Mouse (Mus musculus) ES-E14 (cell line): ENCODE results near the gene Nwd1. TPM values are rescaled to one million over a fixed set of nuclear protein-coding genes. Genes with fewer than 3 reads are reported as not detected.
A peak's percentile ranks its signal among the peaks of the same experiment; 100 is the strongest.

Experiments
- DNase-seq: peaks from one replicate; pipeline ENCODE4 v3.0.0-alpha.2; 2013; ENCODE audit warnings: low read depth, low spot score
- H3K27ac ChIP-seq: 2 replicates; pipeline ENCODE4 v1.5.1; 2012; ENCODE audit warnings: low read depth, mild to moderate bottlenecking, low read length, moderate library complexity, mixed read lengths; ENCODE audit not compliant: poor library complexity, insufficient read depth, severe bottlenecking
- H3K36me3 ChIP-seq: 2 replicates; pipeline ENCODE4 v1.6.1; 2012; ENCODE audit warnings: mild to moderate bottlenecking, low read length, moderate library complexity, mixed read lengths; ENCODE audit not compliant: control insufficient read depth, poor library complexity, insufficient read depth, severe bottlenecking
- H3K4me1 ChIP-seq, 2 experiments: fragments of 150-350 bp in 1 of 2; sonication (generic) in 1 of 2; 2 replicates each; pipeline ENCODE4 v1.6.1; 2012; ENCODE audit warnings: low read length in 2 of 2, mild to moderate bottlenecking in 1 of 2, mixed read lengths in 1 of 2; ENCODE audit not compliant: control insufficient read depth in 2 of 2, insufficient read depth in 2 of 2, poor library complexity in 1 of 2
- H3K4me3 ChIP-seq, 2 experiments: fragments of 150-350 bp in 1 of 2; sonication (generic) in 1 of 2; 2 replicates each; pipeline ENCODE4 v1.5.1; 2012; ENCODE audit warnings: low read length in 2 of 2, low read depth in 1 of 2, mild to moderate bottlenecking in 1 of 2, mixed read lengths in 1 of 2; ENCODE audit not compliant: insufficient read depth in 1 of 2, poor library complexity in 1 of 2, severe bottlenecking in 1 of 2
- H3K9ac ChIP-seq: 2 replicates; pipeline ENCODE4 v1.6.1; 2012; ENCODE audit warnings: low read depth, mild to moderate bottlenecking, low read length, mixed read lengths; ENCODE audit not compliant: poor library complexity, insufficient read depth, severe bottlenecking
- H3K9me3 ChIP-seq: fragments of 150-350 bp; sonication (generic); 2 replicates; pipeline ENCODE4 v1.6.1; 2012; ENCODE audit warnings: low read depth, mild to moderate bottlenecking, low read length; ENCODE audit not compliant: control insufficient read depth, insufficient read depth
- CHD2 ChIP-seq: IDR thresholded peaks from 2 replicates; pipeline ENCODE4 v1.6.1; 2014; ENCODE audit warnings: mild to moderate bottlenecking, low read depth, low read length, inconsistent platforms
- HCFC1 ChIP-seq: IDR thresholded peaks from 2 replicates; pipeline ENCODE4 v1.6.1; 2012; ENCODE audit warnings: low read length, inconsistent platforms, borderline replicate concordance; ENCODE audit not compliant: insufficient read depth
- MAFK ChIP-seq: IDR thresholded peaks from 2 replicates; pipeline ENCODE4 v1.6.1; 2014; ENCODE audit warnings: mild to moderate bottlenecking, low read depth, low read length, inconsistent platforms; ENCODE audit not compliant: insufficient read depth
- ZC3H11A ChIP-seq: IDR thresholded peaks from 2 replicates; pipeline ENCODE4 v1.6.1; 2012; ENCODE audit warnings: low read depth, mild to moderate bottlenecking, inconsistent platforms, low read length, borderline replicate concordance
- ZNF384 ChIP-seq: IDR thresholded peaks from 2 replicates; pipeline ENCODE4 v1.6.1; 2012; ENCODE audit warnings: low read depth, low read length, inconsistent platforms
- in situ Hi-C, 2 experiments: fragments of 600-800 bp; cut with MboI; formaldehyde crosslinking; loops; one replicate each; pipeline ENCODE4 v1.15.1; 2025; ENCODE audit warnings: low sequenced_read_pairs in 2 of 2, inconsistent platforms in 1 of 2; ENCODE audit not compliant: unreplicated experiment in 2 of 2
- total RNA-seq: library from RNA; depleted of rRNA; stranded (reverse); fragments of 300-350 nt; gene quantifications from 2 replicates; pipeline ENCODE4 v1.2.3, GENCODE M21; 2012

Gene Nwd1
- total RNA-seq, 1 experiment, result 0.76 TPM

GRCm38 (mm10) chr8:72756771-72757390 is 110.4 kb downstream of the Nwd1 start:
- no peaks in the 10 kb centered on the region; a peak in 1 of 4 replicates for H3K4me1 ChIP-seq
- peak overlapping the region; percentile 26; the same call in 1 of the 2 replicates for H3K9ac ChIP-seq
- in situ Hi-C loops, result no loop called here
- peak overlapping the region; percentile 42 to 56 for H3K4me3 ChIP-seq
- no peak overlapping the region for H3K27ac ChIP-seq
- peaks cover 7% of the 10 kb centered on the region; the same call in 1 of the 2 replicates for H3K36me3 ChIP-seq
- DNase-seq, result no peak
- no peaks in the 10 kb centered on the region for H3K9me3 ChIP-seq
- TF ChIP-seq HCFC1, result no peak
- TF ChIP-seq ZC3H11A, result no peak
- no peak for TF ChIP-seq ZNF384
- no peak for TF ChIP-seq CHD2
- TF ChIP-seq MAFK, result no peak

GRCm38 (mm10) chr8:72757426-72758195 is 111.1 kb downstream of the Nwd1 start:
- no peaks in the 10 kb centered on the region; a peak in 1 of 4 replicates for H3K4me1 ChIP-seq
- in situ Hi-C loops, result no loop called here
- no peaks in the 10 kb centered on the region for H3K9me3 ChIP-seq
- H3K27ac ChIP-seq, result no peak overlapping the region
- peak overlapping the region; percentile 42 to 56; a peak in 3 of 4 replicates for H3K4me3 ChIP-seq
- H3K9ac ChIP-seq, result peak overlapping the region; percentile 26; the same call in 1 of the 2 replicates
- no peak for DNase-seq
- H3K36me3 ChIP-seq, result peaks cover 7% of the 10 kb centered on the region; the same call in 1 of the 2 replicates
- TF ChIP-seq MAFK, result no peak
- no peak for TF ChIP-seq CHD2
- no peak for TF ChIP-seq HCFC1
- no peak for TF ChIP-seq ZC3H11A
- TF ChIP-seq ZNF384, result no peak

GRCm38 (mm10) chr8:72758310-72758709 is 111.8 kb downstream of the Nwd1 start:
- no peak for DNase-seq
- Histone ChIP-seq H3K36me3 (peaks cover 4% of the 10 kb centered on the region; the same call in 1 of the 2 replicates), H3K9ac (no peak overlapping the region), H3K4me3 (no peak overlapping the region), H3K4me1 (no peaks in the 10 kb centered on the region; a peak in 1 of 4 replicates), H3K27ac (no peak overlapping the region), H3K9me3 (no peaks in the 10 kb centered on the region)
- in situ Hi-C loops, result no loop called here
- TF ChIP-seq MAFK (no peak), ZC3H11A (no peak), HCFC1 (no peak), ZNF384 (no peak), CHD2 (no peak)

- H3K4me1 ChIP-seq, result no peaks in the 10 kb centered on the region; a peak in 1 of 4 replicates
- in situ Hi-C loops, result no loop called here
- H3K4me3 ChIP-seq, result no peak overlapping the region
- no peaks in the 10 kb centered on the region; the same call in 1 of the 2 replicates for H3K36me3 ChIP-seq
- DNase-seq, result no peak
- H3K9me3 ChIP-seq, result no peaks in the 10 kb centered on the region
- no peak overlapping the region for H3K9ac ChIP-seq
- TF ChIP-seq ZNF384 (no peak), HCFC1 (no peak), ZC3H11A (no peak), MAFK (no peak), CHD2 (no peak)
- no peak overlapping the region for H3K27ac ChIP-seq
Measured at GRCm38 (mm10) chr8:72760216-72760615, 113.7 kb downstream of the Nwd1 start.
